Mouse (Mus musculus) ES-CJ7 (cell line): ENCODE measurements around the gene Gm10053.
"Not testable (repeated sequence)": the region's sequence is repeated elsewhere in the genome, so short reads cannot be mapped to it uniquely, and the experiment has no call there.

ENCODE experiments used
- DNase-seq: peaks from one replicate; pipeline ENCODE4 v3.0.0; 2011; ENCODE audit warnings: low read depth, low spot score

The Gm10053 gene

DNA sequence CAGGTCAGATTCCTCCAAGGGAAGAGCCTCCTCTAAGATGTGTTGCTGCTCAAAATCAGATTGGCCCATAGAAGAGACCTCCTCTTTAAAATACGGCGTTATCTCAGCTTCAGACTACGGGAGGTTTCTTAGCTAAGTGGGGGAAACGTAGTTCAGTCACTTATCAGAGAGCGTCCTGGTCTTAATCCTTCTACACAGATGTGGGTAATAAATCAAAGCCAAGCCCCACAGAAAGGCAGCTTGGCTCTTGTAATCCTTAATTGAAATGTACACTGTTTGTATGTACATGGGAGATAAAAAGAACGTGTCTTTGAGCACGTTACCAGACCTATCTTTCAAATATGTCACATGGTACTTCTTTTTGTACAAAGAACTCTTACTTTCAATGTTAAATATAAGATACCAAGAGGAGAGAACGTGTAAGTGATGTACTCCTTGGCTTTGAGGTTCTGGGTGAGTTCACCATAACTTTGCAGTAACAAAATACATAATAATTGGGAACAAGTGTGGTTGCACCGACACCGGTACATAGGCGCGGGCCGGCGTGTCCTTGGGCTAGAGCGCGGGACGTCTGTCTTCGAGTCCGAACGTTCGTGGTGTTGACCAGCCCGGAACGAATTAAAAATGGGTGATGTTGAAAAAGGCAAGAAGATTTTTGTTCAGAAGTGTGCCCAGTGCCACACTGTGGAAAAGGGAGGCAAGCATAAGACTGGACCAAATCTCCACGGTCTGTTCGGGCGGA lies at the start of gene Gm10053:
TSS of gene Gm10053 (plus strand) at position 558 of the 742 bp plus-strand sequence.
- not testable (repeated sequence) for DNase-seq

GRCm38 (mm10) chr19:24842080-24842479 lies 33.4 kb upstream of the Gm10053 start:
- DNase-seq, result no peak

DNA sequence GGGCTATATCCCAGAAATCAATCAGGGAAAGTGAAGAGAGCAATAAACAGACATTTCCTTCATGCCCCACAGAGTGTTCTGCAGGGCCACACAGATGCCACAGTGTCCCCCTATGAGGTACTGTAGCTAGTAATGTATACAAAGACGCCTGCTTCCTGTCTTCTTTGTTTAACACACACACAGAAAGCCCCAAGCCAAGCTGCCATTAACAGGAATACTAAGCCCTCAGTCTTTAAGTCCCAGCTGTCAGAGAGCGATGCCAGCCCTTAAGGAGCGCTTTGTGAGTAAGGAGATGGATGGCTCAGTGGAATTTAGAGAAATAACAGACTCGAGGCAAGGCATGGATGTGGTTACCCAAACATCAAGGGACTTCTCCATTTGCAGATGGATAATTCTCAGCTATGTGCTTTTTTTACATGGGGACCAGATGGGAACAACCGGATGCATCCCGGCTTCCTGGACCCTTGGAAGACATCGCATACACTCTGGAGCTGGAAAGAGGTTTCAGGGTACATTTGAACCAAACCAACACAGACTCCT lies 30.4 kb upstream of the Gm10053 start:
- no peak for DNase-seq

DNA sequence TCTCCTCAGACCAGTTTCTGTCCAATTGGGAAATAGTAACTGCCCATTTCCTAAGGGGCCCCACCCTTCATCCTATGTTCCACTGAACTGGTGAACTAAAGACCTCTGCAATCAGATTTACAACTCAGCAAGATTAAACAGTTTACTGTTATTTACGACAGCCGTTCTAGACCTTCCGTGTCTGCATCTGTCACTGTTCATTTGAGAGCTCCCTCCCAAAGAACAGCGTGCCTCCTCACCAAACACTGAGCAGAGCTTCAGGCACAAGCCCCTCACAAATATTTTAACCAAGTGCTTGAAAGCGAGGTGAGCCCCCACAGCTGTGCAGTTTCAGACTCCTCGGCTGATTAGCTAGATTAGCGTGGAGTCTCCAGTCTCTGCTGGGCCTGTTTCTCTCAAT lies 27.1 kb upstream of the Gm10053 start:
- no peak for DNase-seq

DNA sequence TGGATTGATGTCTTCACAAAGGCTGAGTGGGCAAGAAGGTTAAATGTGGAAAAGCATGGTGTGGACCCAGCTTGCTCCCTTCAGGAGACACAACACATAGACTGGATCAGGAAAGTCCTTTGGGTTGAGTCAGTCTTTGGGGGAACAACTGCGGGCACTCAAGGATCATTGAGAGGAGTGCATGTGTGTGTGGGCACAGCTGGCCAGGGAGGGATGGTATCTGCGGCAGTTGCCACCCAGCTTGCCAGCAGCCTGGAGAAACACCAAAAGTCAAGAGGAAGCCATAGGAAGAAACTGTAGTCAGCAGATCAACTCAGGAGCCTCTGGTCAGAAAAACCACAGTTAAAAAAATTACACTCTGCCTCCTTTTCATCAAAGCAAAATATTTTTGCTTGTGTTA lies 26.6 kb upstream of the Gm10053 start:
- DNase-seq, result no peak

DNA sequence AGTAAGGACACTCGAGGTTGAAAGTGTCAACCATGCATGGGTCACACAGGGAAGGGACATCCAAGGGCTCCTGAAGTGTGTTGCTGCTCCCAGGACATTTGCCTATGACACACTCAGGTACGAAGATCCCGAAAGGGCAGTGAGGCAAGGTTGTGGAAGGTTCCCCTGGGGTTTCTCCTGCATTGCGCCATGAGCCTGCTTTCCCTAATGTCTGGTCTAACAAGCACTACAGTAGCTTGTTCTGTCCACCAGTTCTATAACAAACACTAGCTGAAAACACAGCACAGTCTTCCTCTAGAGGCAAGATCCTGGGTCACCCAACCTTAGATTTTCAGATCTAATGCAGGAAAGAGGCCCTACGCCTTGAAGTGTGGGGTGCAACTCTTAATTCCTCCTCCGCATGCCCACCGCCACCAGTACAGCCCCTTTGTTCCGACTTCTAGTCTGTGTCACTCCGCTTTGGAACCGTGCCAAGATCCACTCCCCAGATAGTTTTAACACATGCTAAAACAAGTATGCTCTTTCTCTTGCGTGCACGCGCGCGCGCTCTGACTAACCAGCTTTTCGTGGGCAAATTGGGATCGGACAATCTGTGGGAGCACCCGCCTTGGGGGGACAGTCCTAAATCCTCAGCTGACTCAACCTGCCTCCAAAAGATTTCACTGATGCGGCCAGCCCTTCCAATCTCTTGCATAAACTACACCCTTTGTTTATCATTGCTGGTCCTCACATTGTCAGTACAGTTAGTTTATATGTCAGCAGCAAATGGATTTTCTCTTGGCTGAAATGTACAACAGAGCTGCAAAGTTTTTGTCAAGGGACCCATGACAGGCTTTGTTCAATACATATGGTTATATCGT lies 23.8 kb upstream of the Gm10053 start:
- no peak for DNase-seq

DNA sequence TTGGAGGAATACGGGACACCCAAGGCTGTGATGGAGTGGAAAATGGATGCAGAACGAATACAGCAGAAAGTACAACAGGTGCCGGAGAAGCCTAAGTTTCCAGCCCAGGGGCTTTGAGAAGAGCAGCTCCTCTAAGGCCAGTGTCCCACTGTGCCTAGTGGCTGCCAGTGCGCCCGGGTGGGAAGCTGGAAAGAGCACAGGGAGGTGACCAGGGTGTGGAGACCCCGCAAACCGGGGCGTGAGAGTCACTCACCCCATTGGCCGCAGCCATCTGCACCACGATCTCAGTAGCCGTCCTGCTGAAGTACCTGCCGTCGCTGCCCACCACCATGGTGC lies 14.2 kb upstream of the Gm10053 start:
- no peak for DNase-seq

DNA sequence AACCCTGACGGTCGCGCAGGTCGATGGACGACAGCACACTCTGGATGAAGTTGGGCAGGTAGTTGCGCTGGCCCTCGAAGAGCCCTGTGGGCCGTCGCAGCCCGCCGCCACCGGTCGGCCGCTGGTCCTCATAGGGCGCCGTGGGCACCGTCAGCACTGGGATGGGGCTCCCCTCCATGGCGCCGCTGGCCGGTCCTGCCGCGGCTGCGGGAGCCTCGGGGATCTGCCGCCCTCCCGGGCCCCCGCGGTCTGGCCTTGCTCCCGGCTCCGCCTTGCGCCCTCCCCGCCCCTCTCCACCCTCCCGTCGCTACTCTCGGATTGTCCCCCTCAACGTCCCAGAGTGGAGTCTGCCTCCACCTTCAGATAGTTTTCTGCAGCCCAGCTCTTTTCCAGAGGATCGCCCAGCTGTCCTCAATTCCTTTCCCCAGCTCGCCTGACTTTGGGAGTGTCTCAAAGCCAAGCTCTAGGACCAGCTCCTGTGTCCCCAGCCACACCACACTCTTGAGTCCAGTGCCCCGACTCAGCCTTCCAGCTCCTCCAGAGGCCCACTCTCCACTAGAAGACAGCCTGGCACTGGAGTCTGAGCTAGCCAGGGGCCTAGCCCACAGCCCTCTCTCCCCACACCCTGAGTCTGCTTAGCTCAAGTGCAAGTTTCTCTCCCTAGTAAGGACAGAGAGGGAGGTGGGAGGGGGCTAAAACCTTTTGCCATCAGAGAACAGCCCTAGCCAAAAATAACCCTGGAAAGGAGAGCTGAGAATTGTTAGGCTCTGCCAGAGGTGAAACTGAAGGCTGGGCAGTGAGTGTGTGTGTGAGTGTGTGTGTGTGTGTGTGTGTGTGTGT lies 13.7 kb upstream of the Gm10053 start, which contains the start of gene Pgm5:
TSS of gene Pgm5 (minus strand) at position 244 of the 840 bp plus-strand sequence.
- DNase-seq, result no peak

- no peak for DNase-seq
These were observed 10.1 kb upstream of the Gm10053 start for GRCm38 (mm10) chr19:24865436-24865835.

- peak; percentile 64 for DNase-seq
These were observed 4.3 kb upstream of the Gm10053 start for GRCm38 (mm10) chr19:24871037-24871635.

DNA sequence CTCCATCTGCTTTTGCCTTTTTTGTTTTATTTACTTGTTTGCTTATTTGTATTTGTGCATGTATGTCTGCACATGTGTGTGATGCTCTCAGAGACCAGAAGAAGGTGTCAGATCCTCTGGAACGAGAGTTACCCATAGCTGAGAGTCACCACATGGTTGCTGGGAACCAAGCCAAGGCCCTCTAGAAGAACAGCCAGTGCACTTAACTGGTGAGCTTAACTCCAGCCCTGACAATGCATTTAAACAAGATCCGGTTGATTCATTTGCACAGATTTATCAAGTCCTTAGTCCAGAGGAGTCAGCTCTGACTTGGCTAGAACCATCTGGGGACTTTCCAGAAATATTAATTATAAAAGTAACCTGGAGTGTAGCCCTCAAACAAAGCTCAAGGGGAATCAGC lies 1.6 kb upstream of the Gm10053 start:
- DNase-seq, result no peak

- DNase-seq, result no peak
These were observed 5.8 kb downstream of the Gm10053 start for GRCm38 (mm10) chr19:24881237-24881636.

GRCm38 (mm10) chr19:24885504-24885903 lies 10.0 kb downstream of the Gm10053 start:
- DNase-seq, result peak; percentile 72

GRCm38 (mm10) chr19:24886888-24887287 lies 11.4 kb downstream of the Gm10053 start:
- DNase-seq, result no peak

DNA sequence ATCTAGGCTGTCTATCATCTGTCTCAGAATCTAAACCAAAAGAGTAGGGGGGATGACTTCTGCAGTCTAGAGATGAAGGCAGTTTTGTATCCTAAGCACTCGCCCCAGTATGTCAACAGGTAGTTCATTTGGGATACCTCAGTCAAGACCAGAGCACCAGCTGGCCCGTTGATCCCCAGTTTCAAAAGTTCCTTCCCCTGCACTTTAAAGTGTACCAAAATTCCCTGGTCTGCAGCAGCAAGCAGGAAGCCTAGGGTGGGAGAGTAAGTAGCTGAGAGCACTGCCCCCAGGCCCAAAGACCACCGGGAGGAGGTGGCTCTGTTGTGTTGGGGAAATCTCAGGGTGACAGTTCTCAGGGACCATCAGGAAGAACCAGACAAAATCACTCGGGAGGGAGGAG lies 21.1 kb downstream of the Gm10053 start:
- DNase-seq, result no peak

- peak; percentile 19 for DNase-seq
These were observed 21.8 kb downstream of the Gm10053 start for GRCm38 (mm10) chr19:24897006-24897895.

GRCm38 (mm10) chr19:24897896-24898736 lies 22.6 kb downstream of the Gm10053 start:
- peak; percentile 23 for DNase-seq

DNA sequence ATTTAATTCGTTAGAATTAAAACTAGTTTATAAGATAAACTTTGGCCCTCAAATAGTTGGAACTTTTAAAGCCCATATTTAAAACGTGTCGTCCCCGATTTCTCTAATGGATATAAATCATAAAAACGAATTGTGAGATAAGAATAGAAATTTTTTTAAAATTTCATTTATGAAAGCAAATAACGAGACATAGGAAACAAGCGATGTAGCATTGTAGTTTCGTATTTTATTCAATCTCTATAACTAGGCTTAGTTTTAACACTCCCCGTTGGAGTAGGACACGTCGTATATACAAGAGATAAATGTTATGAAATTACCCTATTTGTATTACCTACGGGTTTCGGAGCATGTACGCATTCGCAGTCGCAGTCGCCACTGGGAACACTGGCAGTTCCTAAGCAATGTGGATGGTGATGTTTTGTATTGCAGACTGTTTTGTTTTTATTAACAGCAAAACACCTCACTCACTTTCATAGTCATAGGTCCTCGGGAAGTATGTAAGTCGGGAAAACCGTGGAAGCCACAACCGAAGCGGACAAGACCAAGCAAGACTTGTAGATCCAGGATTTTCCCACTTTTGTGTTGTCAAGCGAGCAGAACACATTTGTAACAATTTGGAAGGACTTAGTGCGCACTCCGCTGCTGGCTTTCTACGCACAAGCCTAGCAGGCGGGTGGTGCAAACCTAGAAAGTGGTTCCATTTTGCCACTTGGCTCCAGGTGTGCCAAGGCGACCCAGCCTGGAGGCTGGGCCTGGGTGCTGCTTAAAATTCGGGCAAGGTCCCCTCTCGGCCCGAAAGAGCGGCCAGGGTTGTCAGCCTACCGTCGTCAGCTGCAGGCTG lies 23.5 kb downstream of the Gm10053 start:
- peak; percentile 33 for DNase-seq
